Mouse (Mus musculus): Measurements from ENCODE around the gene Olfr154. TPM values are rescaled to one million over a fixed set of nuclear protein-coding genes. Genes with fewer than 3 reads are reported as not detected.

The Olfr154 gene
- not detected for total RNA-seq (2023)

DNA sequence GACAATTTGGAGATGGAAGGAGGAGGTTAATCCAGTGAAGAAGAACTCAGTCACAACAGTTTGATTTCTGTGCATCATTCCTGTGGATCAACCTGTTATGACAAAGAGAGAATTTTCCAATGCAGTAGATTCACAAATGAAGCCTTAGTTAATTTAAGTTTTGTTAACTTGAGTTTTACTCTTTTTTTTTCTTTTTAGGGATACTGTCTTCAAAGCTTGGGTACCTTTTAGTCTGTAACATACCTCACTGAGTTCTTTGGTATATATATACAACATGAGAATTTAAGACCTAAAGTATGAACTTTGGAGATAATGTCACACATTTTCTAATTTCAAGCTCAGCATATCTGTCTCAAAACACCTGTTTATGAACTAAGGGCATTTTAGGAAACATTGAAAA is at the start of gene Olfr154:
TSS of gene Olfr154 (minus strand) at position 101 of the 400 bp plus-strand sequence.

DNA sequence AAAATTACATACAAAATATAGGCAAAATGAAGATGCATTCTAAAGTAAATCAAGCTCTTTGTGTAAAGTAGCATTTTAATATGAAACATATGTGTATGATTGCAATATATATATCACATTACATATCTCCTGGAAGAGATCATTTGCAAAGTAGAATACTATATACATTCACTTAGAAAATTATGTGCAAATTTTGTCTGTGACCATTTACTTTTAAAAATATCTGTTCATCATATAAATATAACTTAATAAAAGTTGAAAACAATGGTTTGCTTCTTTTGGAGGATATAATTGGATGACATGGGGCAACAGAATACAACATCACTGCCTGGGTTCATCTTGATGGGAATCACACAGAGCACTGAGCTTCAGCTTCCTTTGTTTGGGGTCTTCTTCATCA is 24.9 kb upstream of the Olfr154 start, which contains the start of gene Olfr1008:
TSS of gene Olfr1008 (plus strand) at position 301 of the 400 bp plus-strand sequence.

GRCm38 (mm10) chr2:85678667-85679066 is 14.4 kb upstream of the Olfr154 start, which contains the start of gene Olfr1006:
Olfr1006 (minus strand) TSS chr2:85678767.

GRCm38 (mm10) chr2:85650604-85651003 is 13.7 kb downstream of the Olfr154 start, which contains the start of gene Olfr1002:
Olfr1002 (minus strand) TSS chr2:85650704.

Other genes with a start within 250 kb of the Olfr154 start
- not detected for gene Olfr993, start 249.6 kb downstream of the Olfr154 start, total RNA-seq (2023)
- gene Olfr994, start 228.0 kb downstream of the Olfr154 start, total RNA-seq (2023) = not detected
- gene Olfr995, start 220.8 kb downstream of the Olfr154 start, total RNA-seq (2023) = not detected
- not detected for gene 4833423E24Rik, start 145.4 kb downstream of the Olfr154 start, total RNA-seq (2023)
- not detected for gene Olfr996, start 85.2 kb downstream of the Olfr154 start, total RNA-seq (2023)
- gene Olfr998, start 75.5 kb downstream of the Olfr154 start, total RNA-seq (2023) = not detected
- gene Olfr1000, start 52.6 kb downstream of the Olfr154 start, total RNA-seq (2023) = not detected
- gene Olfr1002, start 13.8 kb downstream of the Olfr154 start, total RNA-seq (2023) = not detected
- not detected for gene Olfr1006, start 14.3 kb upstream of the Olfr154 start, total RNA-seq (2023)
- not detected for gene Olfr1008, start 25.0 kb upstream of the Olfr154 start, total RNA-seq (2023)
- not detected for gene Olfr1009, start 51.0 kb upstream of the Olfr154 start, total RNA-seq (2023)
- gene Olfr1012, start 98.3 kb upstream of the Olfr154 start, total RNA-seq (2023) = not detected
- not detected for gene Olfr1013, start 102.6 kb upstream of the Olfr154 start, total RNA-seq (2023)
- gene Olfr1014, start 108.3 kb upstream of the Olfr154 start, total RNA-seq (2023) = not detected
- gene Olfr1015, start 117.6 kb upstream of the Olfr154 start, total RNA-seq (2023) = not detected
- not detected for gene Olfr1016, start 138.1 kb upstream of the Olfr154 start, total RNA-seq (2023)
- not detected for gene Olfr1018, start 154.0 kb upstream of the Olfr154 start, total RNA-seq (2023)
- not detected for gene Olfr1019, start 181.0 kb upstream of the Olfr154 start, total RNA-seq (2023)
- gene Olfr1020, start 182.6 kb upstream of the Olfr154 start, total RNA-seq (2023) = not detected
- not detected for gene Olfr1022, start 204.1 kb upstream of the Olfr154 start, total RNA-seq (2023)
- not detected for gene Olfr1023, start 221.2 kb upstream of the Olfr154 start, total RNA-seq (2023)
- gene Olfr1024, start 240.6 kb upstream of the Olfr154 start, total RNA-seq (2023) = not detected

Data from monocyte, adult 59 days (primary cell).